Mouse (Mus musculus): ENCODE results near the gene Cdsn. TPM values are rescaled to one million over a fixed set of nuclear protein-coding genes. Genes with fewer than 3 reads are reported as not detected.
A peak's percentile ranks its signal among the peaks of the same experiment; 100 is the strongest.
"Not testable (repeated sequence)": the region's sequence is repeated elsewhere in the genome, so short reads cannot be mapped to it uniquely, and the experiment has no call there.

Cdsn gene
- polyA plus RNA-seq, 1 experiment from 2014 or later: 0.12 TPM

DNA sequence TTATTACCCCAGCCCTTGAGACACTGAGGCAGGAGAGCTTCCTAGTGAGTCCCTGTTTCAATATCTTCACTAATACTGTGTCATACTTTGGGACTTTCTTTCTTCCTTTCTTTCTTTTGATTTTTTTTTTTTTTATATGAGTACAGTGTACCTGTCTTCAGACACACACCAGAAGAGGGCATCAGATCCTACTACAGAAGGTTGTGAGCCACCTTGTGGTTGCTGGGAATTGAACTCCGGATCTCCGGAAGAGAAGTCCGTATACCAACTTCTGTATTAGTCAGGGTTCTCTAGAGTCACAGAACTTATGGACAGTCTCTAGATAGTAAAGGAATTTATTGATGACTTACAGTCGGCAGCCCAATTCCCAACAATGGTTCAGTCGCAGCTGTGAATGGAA, 43.6 kb upstream of the Cdsn start:
- H3K4me2 ChIP-seq (ENCODE audit: low read length); H3K9ac ChIP-seq (ENCODE audit: low read length); H3K4me3 ChIP-seq (ENCODE audit: low read depth, low read length); DNase-seq (ENCODE audit: low spot score); H3K9me3 ChIP-seq (ENCODE audit: control insufficient read depth, low read length); H3K27ac ChIP-seq (ENCODE audit: low read depth); H3K4me1 ChIP-seq (replicated peaks; ENCODE audit: control insufficient read depth, insufficient read depth, low read length); ATAC-seq (replicated peaks; ENCODE audit: low FRiP score, low TSS enrichment, low read depth): not testable (repeated sequence)
- Histone ChIP-seq H3K36me3 (ENCODE audit: control insufficient read depth, insufficient read depth, low read length) (peaks cover 10% of the 10 kb centered on the region; the same call in 1 of the 2 replicates), H3K27me3 (replicated peaks; ENCODE audit: control insufficient read depth, insufficient read depth, low read length) (peaks cover 24% of the 10 kb centered on the region; the same call in 1 of the 2 replicates)
- 45% methylated on average over 5 of the region's 5 CpGs for whole genome bisulfite sequencing

GRCm38 (mm10) chr17:35509284-35509683, 42.6 kb upstream of the Cdsn start:
- no peaks in the 10 kb centered on the region; the same call in 1 of the 2 replicates for H3K4me1 ChIP-seq (replicated peaks; ENCODE audit: control insufficient read depth, insufficient read depth, low read length)
- H3K4me2 ChIP-seq (ENCODE audit: low read length): no peak overlapping the region
- DNase-seq (ENCODE audit: low spot score) (peak; percentile 67), ATAC-seq (replicated peaks; ENCODE audit: low FRiP score, low TSS enrichment, low read depth) (no peak)
- no peaks in the 10 kb centered on the region for H3K9me3 ChIP-seq (ENCODE audit: control insufficient read depth, low read length)
- no peak overlapping the region for H3K9ac ChIP-seq (ENCODE audit: low read length)
- peaks cover 10% of the 10 kb centered on the region; the same call in 1 of the 2 replicates for H3K36me3 ChIP-seq (ENCODE audit: control insufficient read depth, insufficient read depth, low read length)
- no peak overlapping the region for H3K27ac ChIP-seq (ENCODE audit: low read depth)
- H3K4me3 ChIP-seq (ENCODE audit: low read depth, low read length): no peak overlapping the region
- peaks cover 24% of the 10 kb centered on the region; the same call in 1 of the 2 replicates for H3K27me3 ChIP-seq (replicated peaks; ENCODE audit: control insufficient read depth, insufficient read depth, low read length)
- 21% methylated on average over 8 of the region's 8 CpGs for WGBS

DNA sequence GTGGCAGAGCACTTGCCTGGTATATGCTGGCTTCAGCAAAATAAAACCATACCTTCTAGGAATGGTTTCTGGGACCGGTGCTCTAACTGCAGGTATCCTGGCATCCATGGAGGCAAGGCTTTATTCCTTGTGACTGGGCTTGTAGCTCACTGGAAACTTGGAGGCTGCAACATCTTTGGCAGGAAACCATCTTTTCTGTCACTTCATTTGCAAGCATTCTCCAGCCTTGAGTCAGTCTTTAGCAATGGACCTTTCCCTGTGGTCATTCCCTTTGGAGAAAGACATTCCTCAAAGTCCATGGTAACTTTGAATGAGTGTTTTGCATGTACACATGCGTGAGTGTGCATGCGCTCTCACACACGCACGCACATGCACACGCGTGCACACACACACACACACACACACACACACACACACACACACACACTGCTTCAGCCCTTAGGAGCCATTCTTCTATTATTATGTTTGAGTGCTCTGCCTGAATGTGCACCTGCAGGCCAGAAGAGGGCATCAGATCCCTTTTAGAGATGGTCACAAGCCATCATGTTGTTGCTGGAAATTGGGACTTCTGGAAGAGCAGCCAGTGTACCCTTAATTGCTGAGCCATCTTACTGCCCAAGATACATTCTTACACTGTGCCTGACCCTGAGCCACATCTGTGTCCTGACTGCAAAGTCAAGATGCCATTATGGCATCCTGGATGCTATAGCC, 38.9 kb upstream of the Cdsn start:
- 96% methylated on average over 7 of the region's 7 CpGs for WGBS
- ATAC-seq (replicated peaks; ENCODE audit: low FRiP score, low TSS enrichment, low read depth) (no peak), DNase-seq (ENCODE audit: low spot score) (no peak)
- H3K9ac ChIP-seq (ENCODE audit: low read length): no peak overlapping the region
- peaks cover 10% of the 10 kb centered on the region; the same call in 1 of the 2 replicates for H3K36me3 ChIP-seq (ENCODE audit: control insufficient read depth, insufficient read depth, low read length)
- H3K4me3 ChIP-seq (ENCODE audit: low read depth, low read length): no peak overlapping the region
- H3K4me1 ChIP-seq (replicated peaks; ENCODE audit: control insufficient read depth, insufficient read depth, low read length): peaks cover 18% of the 10 kb centered on the region; the same call in 1 of the 2 replicates
- H3K4me2 ChIP-seq (ENCODE audit: low read length): no peak overlapping the region
- no peaks in the 10 kb centered on the region for H3K9me3 ChIP-seq (ENCODE audit: control insufficient read depth, low read length)
- no peak overlapping the region for H3K27ac ChIP-seq (ENCODE audit: low read depth)
- H3K27me3 ChIP-seq (replicated peaks; ENCODE audit: control insufficient read depth, insufficient read depth, low read length): 0 out of 2 replicates have a peak, but pooled peaks cover under 1% of the 10 kb centered on the region

DNA sequence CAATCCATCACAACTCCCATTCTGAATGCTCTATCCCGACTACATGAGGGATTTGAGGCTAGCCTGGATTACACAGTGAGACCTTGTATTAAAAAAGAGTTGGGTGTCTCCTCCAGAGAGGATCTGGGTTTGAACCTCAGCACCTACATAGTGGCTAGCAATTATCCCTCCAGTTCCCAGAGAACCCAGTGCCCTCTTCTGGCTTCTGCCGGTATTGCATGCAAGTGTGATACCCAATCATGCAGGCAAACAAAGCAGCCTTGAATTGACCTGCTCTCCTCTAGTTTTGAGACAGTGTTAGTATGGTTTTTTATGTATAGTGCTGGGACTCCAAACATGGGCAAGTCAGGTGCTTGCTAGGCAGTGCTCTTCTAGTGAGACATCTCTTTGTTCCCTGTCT, 38.0 kb upstream of the Cdsn start:
- no peak for ATAC-seq (replicated peaks; ENCODE audit: low FRiP score, low TSS enrichment, low read depth)
- Histone ChIP-seq H3K27me3 (replicated peaks; ENCODE audit: control insufficient read depth, insufficient read depth, low read length) (no peaks in the 10 kb centered on the region), H3K27ac (ENCODE audit: low read depth) (no peak overlapping the region), H3K4me1 (replicated peaks; ENCODE audit: control insufficient read depth, insufficient read depth, low read length) (peaks cover 22% of the 10 kb centered on the region; the same call in 1 of the 2 replicates), H3K9ac (ENCODE audit: low read length) (no peak overlapping the region), H3K4me2 (ENCODE audit: low read length) (peak overlapping the region; percentile 70), H3K36me3 (ENCODE audit: control insufficient read depth, insufficient read depth, low read length) (peaks cover 10% of the 10 kb centered on the region; the same call in 1 of the 2 replicates), H3K9me3 (ENCODE audit: control insufficient read depth, low read length) (no peaks in the 10 kb centered on the region), H3K4me3 (ENCODE audit: low read depth, low read length) (no peak overlapping the region)
- DNase-seq (ENCODE audit: low spot score): peak; percentile 92
- WGBS: 18% methylated on average over 2 of the region's 2 CpGs

DNA sequence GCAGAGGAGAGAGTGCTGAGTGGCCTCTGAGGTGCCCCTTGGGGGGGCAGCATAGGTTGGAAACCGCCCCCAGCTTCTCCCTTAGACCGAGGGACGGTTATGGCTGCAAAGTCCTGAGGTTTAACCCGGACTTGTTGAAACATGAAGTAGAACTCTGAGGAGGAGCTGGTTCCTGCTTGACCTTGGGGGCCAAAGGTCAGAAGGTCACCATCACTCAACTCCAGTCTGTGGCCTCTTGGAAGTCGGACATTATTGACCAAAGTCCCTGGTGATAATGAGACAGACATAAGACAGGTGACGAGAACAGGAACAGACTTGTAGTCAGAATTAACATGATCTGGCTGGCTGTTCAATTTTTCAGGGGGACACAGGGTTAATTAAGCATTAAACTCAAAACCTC, 37.2 kb upstream of the Cdsn start:
- Histone ChIP-seq H3K4me2 (ENCODE audit: low read length) (peak overlapping the region; percentile 70), H3K9me3 (ENCODE audit: control insufficient read depth, low read length) (no peaks in the 10 kb centered on the region), H3K9ac (ENCODE audit: low read length) (peak overlapping the region; percentile 55), H3K4me3 (ENCODE audit: low read depth, low read length) (peak overlapping the region; percentile 61), H3K27ac (ENCODE audit: low read depth) (no peak overlapping the region), H3K36me3 (ENCODE audit: control insufficient read depth, insufficient read depth, low read length) (peaks cover 10% of the 10 kb centered on the region; the same call in 1 of the 2 replicates), H3K4me1 (replicated peaks; ENCODE audit: control insufficient read depth, insufficient read depth, low read length) (peaks cover 22% of the 10 kb centered on the region; the same call in 1 of the 2 replicates), H3K27me3 (replicated peaks; ENCODE audit: control insufficient read depth, insufficient read depth, low read length) (no peaks in the 10 kb centered on the region)
- DNase-seq (ENCODE audit: low spot score) (no peak), ATAC-seq (replicated peaks; ENCODE audit: low FRiP score, low TSS enrichment, low read depth) (no peak)
- WGBS: 54% methylated on average over 6 of the region's 6 CpGs

- Histone ChIP-seq H3K27ac (ENCODE audit: low read depth) (no peak overlapping the region), H3K9me3 (ENCODE audit: control insufficient read depth, low read length) (no peaks in the 10 kb centered on the region), H3K27me3 (replicated peaks; ENCODE audit: control insufficient read depth, insufficient read depth, low read length) (no peaks in the 10 kb centered on the region), H3K36me3 (ENCODE audit: control insufficient read depth, insufficient read depth, low read length) (peaks cover 10% of the 10 kb centered on the region; the same call in 1 of the 2 replicates), H3K4me2 (ENCODE audit: low read length) (peak overlapping the region; percentile 70), H3K4me3 (ENCODE audit: low read depth, low read length) (peak overlapping the region; percentile 61), H3K9ac (ENCODE audit: low read length) (peak overlapping the region; percentile 55), H3K4me1 (replicated peaks; ENCODE audit: control insufficient read depth, insufficient read depth, low read length) (peaks cover 22% of the 10 kb centered on the region; the same call in 1 of the 2 replicates)
- ATAC-seq (replicated peaks; ENCODE audit: low FRiP score, low TSS enrichment, low read depth) (peak; percentile 14), DNase-seq (ENCODE audit: low spot score) (no peak)
- 7% methylated on average over 25 of the region's 25 CpGs for WGBS
These were observed 35.9 kb upstream of the Cdsn start for GRCm38 (mm10) chr17:35515911-35516640.

DNA sequence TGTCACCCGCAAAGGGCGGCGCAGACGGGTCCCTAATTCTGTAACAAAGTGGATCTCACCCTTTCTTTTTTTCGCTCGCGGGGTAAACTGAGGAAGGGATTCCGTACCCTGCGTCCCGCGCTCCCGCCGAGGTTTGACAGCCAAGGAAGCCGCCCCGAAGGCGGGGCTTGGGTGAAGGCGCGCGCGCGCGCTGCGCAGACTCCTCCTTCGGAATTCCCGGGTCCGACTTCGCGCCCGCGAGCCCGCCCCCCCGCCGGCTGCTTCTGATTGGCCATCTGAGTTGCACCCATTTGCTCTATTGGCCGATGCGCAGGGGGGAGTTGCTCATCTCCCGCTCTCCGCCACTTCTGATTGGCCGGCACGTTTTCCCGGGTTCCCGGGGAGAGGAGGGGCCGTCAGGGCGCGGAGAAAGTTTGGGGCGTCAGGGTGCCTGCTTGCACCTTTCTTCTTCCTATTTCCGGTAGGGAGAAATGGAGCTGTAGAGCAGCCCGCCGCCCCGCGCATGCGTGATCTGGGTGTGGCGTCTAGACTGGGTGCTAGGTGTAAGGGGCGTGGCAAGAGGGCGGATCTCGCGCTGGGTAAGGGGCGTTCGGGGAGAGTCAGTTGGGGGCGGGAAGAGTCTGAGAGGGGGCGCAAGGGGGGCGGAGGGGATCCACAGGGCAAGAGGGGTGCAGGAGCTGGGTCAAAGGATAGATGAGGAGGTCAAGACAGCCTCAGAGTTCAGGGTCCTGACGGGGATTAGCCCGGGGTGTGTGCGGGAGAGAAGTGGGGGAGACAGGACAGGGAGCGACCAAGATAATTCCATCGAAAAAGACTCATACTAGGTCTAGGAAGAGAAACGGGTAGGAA, 35.1 kb upstream of the Cdsn start, which contains the start of the genes Tcf19 and Cchcr1:
TSS of gene Tcf19 (minus strand) at position 173 of the 849 bp plus-strand sequence.
TSS of gene Cchcr1 (plus strand) at position 449 of the 849 bp plus-strand sequence.
- DNase-seq (ENCODE audit: low spot score) (peak; percentile 97), ATAC-seq (replicated peaks; ENCODE audit: low FRiP score, low TSS enrichment, low read depth) (peak; percentile 96)
- Histone ChIP-seq H3K4me2 (ENCODE audit: low read length) (peak within 1 kb of the TSS; percentile 83), H3K4me3 (ENCODE audit: low read depth, low read length) (peak within 1 kb of the TSS; percentile 61), H3K4me1 (replicated peaks; ENCODE audit: control insufficient read depth, insufficient read depth, low read length) (peaks cover 22% of the 10 kb centered on the region; the same call in 1 of the 2 replicates), H3K27me3 (replicated peaks; ENCODE audit: control insufficient read depth, insufficient read depth, low read length) (no peaks in the 10 kb centered on the region), H3K36me3 (ENCODE audit: control insufficient read depth, insufficient read depth, low read length) (peaks cover 14% of the 10 kb centered on the region), H3K9me3 (ENCODE audit: control insufficient read depth, low read length) (no peaks in the 10 kb centered on the region), H3K27ac (ENCODE audit: low read depth) (peak within 1 kb of the TSS; percentile 47; the same call in 1 of the 2 replicates), H3K9ac (ENCODE audit: low read length) (peak within 1 kb of the TSS; percentile 55)
- WGBS: under 1% methylated on average over 67 of the region's 67 CpGs

GRCm38 (mm10) chr17:35517526-35517925, 34.4 kb upstream of the Cdsn start:
- Histone ChIP-seq H3K4me3 (ENCODE audit: low read depth, low read length) (peak overlapping the region; percentile 61), H3K4me1 (replicated peaks; ENCODE audit: control insufficient read depth, insufficient read depth, low read length) (peaks cover 22% of the 10 kb centered on the region; the same call in 1 of the 2 replicates), H3K4me2 (ENCODE audit: low read length) (peak overlapping the region; percentile 83), H3K9ac (ENCODE audit: low read length) (peak overlapping the region; percentile 53), H3K27me3 (replicated peaks; ENCODE audit: control insufficient read depth, insufficient read depth, low read length) (no peaks in the 10 kb centered on the region), H3K27ac (ENCODE audit: low read depth) (peak overlapping the region; percentile 47; the same call in 1 of the 2 replicates), H3K9me3 (ENCODE audit: control insufficient read depth, low read length) (no peaks in the 10 kb centered on the region), H3K36me3 (ENCODE audit: control insufficient read depth, insufficient read depth, low read length) (peaks cover 13% of the 10 kb centered on the region)
- ATAC-seq (replicated peaks; ENCODE audit: low FRiP score, low TSS enrichment, low read depth) (no peak), DNase-seq (ENCODE audit: low spot score) (peak; percentile 59)
- 6% methylated on average over 12 of the region's 12 CpGs for WGBS
